Mouse (Mus musculus) kidney, postnatal 10 days (tissue): ENCODE measurements at regions not wholly inside any gene's neighbourhood (a gene's known extent, or its start where the extent isn't known, plus 50 kb on each side); places are given as distances from the start of the nearest gene placed in this dataset.

Source experiments
- DNase-seq: peaks from one replicate; pipeline ENCODE4 v3.0.0; 2021; ENCODE audit warnings: mixed read lengths

DNA sequence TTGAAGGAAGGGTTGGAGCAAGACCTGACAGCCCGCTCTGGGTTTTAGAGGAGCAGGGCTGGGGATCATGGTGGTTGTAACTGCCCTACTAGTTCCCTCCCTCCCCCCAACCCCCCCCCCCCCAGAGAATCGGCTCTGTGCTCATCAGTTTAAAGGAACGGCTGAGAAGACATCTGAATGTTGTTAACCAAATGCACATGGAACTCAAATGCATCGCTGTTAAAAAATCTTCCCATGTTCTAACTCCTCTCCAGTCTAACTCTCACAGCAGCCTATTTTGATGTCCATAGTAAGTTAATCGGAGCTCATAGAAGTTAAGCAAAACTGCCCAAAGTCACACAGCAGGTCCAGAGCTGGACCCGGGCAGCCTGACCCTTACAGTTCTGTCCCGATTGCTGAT lies 143.1 kb downstream of the Vegfa start:
- DNase-seq, result no peak

DNA sequence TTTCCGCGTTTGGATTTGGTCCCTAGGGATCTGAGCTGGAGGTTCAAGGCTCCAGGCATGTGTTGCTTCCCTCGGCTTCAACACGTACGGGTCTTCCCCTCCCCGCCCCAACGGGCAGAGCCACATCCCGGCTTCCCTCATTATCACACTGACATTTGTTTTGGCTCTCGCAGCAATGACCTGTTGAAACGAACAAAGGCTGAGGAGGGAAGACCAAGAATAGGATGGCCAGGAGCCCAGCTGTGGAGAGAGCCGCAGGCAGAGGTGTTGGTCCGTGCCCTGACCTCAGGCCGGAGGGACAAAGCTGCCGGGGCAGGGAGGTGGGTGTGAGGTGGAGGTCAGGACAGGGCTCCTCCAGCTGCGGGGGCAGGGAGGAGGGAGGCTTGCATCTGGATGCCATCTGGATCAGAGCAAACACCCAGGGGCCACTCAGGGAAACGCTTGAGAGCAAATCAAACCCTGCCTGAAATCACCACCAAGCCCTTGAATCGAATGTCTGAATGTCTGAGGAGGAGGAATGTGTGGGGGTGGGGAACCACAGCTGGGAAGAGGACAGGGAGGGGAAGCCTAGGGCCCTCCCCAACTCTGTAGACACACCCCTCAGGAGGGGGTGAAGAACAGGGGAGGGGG lies 145.6 kb downstream of the Vegfa start:
- DNase-seq, result peak; percentile 59

DNA sequence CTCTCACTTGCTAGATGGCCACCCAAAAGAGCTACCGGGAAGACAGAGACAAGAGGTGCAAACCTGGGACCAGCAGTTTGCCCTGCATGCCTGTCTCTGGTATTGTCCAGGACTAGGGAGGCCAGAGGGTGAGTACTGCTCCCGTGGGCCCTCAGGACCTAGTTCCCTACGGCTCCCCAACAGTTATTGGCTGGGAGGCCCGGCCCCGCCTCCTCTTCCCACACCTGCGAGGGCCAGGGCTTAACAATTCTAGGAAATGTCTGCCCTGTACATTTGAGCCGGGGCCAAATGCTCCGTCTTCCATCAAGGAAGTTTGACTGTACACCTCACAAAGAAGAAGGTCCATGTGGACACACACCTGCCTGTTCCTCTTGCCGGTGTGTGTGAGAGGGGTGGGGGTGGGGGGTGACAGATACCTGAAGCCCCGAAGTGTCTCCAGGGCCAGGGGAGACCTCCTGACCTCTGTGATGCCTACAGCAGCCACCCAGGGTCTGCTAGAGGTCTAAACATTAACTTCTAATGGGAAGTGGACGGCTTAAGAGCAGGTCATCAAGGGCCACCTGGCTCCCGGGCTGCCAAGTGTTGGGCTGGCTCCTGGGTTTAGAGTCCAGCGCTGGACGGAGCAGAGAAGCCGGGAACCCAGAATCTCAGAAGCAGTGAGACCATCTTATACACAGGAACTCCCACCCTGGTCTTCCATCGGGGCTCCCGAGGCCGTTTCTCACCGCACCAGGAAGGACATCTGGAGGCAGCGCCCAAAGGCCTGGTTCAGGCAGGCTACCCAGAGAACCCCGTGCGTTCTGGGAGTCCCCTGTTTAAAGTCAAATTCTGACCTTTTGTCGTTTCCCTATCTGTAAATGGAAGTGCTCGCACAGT lies 146.5 kb downstream of the Vegfa start:
- peak; percentile 80 for DNase-seq

DNA sequence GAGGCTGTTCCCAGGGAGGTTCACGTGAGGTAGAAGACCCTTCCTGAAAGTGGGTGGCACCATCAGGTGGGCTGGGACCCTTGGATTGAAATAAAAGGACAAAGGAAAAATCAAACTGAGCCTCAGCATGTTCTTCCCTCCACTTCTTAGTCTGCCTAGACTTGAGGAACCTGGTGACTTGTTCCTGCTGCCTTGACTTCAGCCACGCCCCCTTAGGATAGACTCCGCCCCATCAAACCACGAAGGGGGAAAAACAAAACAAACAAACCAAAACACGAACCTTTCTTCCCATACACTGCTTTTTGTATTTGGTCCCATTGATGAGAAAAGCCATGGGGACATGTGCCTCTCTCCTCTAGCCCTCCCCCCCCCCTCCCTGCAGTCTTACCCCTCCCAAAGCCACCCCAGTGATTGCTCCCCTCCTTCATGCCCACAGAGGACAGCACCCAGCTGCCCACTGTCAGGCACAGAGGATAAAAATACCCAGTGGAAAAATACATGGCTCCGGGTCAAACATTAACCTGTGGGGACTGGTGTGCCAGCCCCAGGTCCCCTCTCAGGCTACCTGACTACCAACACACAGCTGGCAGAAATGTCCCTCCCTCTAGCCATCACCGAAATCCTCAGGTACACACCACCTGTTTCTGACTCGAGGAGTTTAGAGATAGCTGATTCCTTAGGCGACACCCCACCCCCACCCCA lies 148.0 kb downstream of the Vegfa start:
- DNase-seq, result peak; percentile 65

DNA sequence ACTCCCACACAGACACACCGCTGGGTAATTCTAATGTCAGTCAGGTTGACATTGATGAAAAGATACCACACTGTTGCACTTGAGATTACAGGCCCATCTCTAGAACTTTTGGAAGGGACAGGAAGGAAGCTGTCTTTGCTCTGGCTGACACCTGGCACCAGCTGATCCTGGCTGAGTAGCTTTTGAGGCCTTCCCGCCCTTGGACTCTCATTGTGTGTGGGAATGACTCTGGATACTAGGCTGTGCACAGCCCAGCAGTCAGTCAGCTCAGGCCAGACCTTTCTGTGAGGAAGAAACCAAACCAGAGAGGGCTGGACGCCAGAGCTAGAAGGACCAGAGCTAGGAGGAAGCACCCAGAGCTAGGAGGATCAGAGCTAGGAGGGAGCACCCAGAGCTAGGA lies 149.0 kb upstream of the 1600014C23Rik start:
- no peak for DNase-seq

DNA sequence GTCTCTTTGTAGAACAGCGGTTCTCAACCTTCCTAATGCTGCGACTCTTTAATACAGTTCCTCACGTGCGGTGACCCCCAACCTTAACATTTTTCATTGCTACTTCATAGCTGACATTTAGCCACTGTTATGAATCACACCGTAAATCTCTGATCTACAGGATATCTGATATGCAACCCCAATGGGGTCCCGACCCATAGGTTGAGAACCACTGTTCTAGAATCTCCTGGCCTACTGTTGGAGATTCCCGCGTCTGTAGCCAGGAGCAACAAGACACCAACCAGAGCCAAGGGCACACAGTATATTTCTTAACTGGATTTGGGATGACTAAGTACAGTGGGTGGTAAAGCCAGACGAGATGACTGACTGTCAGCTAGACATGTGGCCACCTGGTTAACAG lies 147.6 kb upstream of the 1600014C23Rik start:
- DNase-seq, result no peak

DNA sequence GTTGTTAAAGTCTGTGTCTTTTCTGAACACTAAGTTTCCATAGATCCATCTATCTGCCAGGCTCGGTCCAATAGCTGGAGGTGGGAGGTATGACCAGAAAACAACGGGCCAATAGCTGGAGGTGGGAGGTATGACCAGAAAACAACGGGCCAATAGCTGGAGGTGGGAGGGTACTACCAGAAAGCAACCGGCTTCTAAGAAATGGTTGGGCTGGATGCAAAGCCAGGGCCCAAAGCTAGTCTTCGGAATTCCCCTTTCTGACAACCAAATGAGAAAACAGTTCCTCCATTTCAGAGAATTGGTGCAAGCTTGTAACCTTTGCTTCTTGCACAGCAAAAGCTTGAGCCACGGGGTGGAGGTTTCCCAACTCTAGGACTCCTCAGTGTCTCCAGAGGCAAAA lies 147.1 kb upstream of the 1600014C23Rik start:
- no peak for DNase-seq

DNA sequence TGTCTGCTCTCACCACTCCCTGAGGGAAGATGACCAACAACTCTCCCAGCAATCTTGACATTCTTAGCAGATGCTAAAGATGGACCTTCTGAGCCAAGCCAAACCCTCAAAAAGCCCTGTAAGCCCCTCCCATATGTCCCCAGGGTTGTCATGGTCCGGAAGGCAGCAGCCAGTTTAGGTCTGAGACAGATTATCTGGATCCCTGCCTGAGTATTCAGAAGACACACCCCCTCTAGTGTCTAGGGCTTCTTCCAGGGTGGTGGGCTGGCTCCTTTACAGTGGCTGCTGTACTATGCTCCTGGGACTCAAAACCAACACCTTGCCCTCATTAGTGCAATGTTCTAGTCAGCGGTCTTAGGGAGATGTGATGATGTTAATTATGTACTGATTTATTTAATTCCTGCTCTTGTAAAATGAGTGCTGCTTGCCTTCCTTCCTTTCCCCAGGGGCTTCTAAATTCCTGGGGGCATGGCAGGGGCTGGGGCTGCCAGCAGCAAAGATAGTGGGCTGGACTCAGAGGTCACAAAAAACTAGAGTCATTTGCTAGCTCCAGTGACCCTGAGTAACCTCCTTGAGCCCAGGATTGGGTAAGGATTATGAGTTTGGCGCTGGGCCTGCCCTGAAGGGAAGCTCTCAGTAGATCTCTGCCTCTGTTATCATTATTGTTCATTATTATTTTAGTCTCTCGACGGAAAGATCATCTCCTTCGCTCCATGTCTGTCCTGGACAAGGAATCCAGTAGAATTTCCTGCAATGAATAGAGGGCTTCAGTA lies 146.0 kb upstream of the 1600014C23Rik start:
- peak; percentile 59 for DNase-seq

DNA sequence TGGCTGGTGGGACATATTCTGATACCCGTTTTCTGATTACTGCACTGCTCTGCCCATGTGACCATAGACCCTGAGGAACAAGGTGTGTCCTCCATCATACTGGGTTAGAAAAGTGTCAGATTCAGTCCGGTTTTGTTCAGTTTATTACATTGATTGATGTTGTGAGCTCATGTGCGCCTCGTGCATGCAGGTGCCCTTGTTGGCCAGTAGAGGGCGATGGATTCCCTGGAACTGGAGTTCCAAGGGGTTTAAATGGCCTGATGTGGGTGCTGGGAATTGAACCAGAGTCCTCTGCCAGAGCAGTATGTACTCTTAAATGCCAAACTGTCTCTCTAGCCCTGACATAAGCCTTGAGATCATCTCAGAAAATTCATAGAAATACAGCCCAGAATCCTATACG lies 144.8 kb upstream of the 1600014C23Rik start:
- no peak for DNase-seq

DNA sequence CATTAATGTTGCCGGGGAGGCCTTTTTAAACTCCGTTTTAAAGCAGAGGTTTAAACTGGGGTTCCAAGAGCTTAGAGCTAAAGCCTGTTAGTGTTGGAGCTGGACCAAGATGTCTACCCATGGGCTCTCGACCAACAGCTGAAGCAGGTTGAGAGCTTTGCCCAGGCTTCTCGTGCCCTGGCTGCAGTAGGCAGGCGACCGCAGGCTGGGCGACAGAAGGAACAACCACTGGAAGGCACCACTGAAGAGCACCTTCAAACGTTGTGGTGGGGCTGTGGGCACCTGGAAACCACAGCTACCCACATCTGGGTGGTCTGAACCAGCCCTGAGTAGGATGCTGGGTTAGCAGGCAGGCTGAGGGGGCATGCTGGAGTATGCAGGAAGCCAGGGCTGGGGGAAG lies 141.7 kb upstream of the 1600014C23Rik start:
- DNase-seq, result no peak

DNA sequence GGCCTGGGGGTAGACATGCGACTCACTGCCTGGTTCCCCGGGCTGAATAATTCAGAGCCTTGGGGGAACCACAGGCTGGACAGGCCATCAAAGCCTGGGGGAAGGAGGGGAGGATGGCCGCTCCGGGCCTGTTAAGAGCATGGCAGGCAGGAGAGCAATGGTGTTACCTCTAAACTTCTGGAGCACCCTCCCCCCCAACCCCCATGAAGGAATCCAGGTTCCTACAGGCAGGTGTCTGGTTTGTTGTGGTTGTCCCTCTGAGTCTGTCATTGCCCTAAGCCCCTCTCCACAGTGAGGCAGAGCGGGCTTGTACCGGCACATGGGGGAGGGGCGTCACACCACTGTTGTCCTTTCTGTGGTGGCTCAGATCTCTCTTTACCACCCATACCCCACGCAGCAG lies 140.4 kb upstream of the 1600014C23Rik start:
- DNase-seq, result no peak

DNA sequence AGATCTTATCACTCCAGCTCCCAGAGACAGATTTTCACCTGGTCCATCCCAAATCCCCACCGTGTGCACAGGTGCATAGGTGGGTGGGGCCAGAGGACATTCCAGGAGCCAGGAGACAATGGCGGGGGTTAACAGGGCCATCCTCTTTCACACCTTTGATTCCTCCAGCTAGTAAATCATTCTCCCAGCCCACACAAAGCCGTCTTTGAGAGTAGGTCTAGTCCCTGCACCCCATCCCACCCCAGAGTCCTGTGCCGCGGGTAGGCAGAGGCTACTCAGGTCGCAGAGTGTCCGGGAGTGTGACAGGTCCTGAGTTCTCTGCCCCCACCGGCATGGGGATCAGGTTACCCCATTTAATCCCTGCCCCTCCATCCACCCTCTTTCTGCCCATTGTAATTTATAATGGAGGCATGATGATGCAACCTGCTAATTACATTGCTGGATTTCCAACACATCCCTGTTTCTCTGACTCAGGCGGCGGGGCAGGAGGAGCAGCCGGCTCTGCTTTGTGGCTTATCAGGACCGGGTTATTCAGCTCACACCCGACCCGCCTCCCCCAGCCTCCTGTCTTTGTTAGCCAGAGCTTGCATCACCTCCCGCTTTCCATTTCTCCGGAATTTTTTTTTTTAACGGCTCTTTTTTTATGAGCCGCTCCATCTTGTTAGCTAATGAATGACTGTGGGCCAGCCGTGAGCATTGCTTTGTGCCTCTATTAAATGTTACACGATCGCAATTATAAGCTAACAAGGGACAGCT lies 139.7 kb upstream of the 1600014C23Rik start:
- peak; percentile 61 for DNase-seq

DNA sequence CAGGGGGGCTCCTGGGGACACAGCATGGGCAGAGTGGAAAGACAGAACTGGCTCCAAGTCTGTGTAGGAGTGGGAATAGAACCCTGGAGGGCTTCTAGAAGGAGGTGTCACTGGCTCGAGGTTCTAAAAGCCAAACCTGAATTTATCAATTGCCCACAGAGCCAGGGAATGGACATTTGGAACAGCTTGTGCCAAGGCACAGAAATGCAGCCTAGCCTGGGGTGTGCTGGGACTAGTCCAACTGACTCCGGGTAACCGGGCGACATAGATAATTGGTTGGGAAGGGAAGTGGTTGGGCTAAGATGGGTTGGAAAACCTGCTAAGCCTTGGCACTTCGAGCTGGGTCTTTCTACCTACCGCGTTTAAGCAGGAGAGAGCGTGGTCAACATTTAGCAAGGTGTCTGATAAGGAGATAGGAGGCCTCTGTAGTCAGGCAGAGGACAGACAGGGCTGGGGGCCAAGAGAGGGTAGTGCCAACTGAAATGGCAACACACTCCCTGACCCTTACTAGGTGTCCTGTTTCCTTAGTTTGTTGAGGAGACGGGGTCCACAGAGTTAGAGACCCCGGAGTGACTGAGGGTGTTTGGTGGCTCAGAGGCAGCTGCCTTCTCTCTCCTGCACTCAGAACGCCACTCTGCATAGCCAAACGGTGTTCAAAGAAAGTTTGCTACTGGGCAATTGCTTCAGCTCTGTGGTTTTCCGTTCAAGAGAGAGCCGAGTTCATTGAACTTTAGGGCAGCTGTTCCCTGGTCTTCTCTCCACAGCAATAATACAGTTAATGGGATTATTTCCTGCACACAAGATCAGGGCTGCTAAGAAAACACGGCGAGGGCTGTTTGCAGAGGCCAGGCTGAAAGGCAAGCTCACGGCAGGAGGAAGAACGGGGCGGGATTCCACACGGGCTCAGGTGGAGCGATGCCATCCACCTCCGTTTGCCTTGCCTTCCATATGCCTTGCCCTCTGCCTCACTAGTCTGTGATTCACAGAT lies 138.3 kb upstream of the 1600014C23Rik start:
- DNase-seq, result peak; percentile 57

DNA sequence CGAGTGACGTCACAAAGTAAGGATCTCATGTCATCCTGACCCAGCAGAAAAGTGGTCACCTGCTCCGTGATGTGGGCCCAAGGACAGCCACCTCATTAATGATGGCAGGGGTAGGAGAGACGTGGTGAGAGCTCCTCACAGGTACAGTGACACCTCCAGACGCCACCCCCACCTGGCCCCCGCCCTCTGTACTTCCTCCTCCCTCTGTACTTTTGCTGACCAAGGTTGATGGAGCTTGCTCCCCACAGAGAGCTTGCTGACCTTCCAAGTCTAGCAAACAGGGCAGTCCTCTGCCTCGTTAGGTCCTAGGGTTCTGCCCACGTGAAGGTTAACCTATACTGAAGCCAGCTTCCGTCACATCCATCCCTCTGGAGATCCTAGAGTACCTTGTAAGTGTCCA lies 137.4 kb upstream of the 1600014C23Rik start:
- no peak for DNase-seq

DNA sequence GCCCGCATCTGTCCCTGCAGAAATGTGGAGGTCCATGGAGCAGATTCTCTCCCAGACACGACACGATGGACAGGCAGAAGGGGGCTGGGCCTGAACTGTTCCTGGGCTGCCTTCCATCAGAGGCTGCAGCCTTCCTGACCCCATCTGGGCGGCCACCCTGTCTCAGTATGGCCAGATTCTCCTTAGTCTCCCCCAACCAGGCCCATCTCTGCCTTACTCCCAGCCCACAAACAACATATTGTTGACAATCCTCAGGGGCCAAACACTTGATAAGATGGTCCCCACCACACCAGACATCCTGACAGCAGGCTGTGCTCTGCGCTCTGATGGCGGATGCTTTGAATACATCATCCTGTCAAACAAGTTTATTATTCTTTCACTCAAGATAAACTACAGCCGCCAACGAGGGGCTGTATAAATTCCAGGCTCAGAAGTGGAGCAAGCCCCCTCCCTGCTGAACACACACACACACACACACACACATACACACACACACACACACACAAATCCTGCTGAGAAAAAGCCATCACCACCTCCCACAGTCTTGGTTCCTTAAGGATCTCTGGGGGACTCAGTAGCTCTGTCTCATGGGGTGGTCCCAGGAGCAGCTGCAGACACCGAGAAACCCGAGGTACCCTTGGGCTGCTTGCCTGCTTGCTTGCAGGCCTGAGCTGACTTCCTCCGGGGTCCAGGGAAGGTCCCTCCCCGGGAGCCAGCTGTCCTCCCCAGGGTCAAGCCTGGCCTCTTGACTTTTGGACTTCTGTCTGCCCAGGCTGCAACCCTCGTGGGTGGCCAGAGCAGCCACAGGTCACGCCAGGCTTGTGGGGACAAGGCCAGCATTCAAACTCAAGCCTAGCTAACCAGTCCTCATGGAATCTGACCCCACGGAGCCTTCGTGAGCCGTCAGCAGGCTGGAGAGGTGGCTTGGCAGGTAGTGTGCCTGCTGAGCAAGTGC lies 135.6 kb upstream of the 1600014C23Rik start:
- peak; percentile 84 for DNase-seq

DNA sequence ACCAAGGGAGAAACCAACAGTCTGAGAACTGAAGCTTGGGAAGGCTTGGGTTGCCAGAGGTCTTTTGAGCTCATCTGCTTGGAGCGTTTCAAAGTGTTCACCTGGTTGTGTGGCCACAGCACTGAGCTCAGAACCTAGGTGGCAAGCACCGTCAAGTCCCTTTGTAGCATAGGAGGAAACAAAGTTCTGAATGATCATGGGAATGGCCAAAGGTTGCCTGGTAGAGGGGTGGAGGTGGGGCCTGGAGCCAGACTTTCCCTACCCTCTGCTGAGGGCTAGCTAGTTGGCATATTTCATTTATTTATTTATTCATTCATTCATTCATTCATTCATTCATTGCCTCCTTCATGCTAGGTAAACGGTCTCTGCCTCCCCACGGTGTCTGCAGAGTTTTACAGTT lies 134.9 kb upstream of the 1600014C23Rik start:
- DNase-seq, result no peak

DNA sequence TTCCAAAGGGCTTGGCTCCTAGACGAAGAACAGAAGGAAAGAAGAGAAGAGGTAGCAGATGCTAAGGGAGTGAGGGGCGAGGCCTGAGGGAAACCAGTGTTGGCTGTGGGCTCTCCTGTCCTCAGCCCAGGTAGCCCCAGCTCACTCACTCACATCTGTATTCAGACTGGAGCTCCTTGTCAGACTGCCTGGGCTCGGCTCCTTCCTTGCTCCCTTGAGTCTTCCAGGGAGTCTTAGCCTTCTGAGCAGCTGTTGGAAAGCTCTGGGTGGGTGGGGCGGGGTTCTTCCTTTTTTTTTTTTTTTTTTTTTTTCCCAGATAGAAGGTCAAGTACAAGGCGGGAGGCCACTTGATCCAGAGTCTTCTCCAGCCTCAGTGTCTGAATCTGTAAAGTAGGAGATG lies 134.1 kb upstream of the 1600014C23Rik start:
- no peak for DNase-seq

DNA sequence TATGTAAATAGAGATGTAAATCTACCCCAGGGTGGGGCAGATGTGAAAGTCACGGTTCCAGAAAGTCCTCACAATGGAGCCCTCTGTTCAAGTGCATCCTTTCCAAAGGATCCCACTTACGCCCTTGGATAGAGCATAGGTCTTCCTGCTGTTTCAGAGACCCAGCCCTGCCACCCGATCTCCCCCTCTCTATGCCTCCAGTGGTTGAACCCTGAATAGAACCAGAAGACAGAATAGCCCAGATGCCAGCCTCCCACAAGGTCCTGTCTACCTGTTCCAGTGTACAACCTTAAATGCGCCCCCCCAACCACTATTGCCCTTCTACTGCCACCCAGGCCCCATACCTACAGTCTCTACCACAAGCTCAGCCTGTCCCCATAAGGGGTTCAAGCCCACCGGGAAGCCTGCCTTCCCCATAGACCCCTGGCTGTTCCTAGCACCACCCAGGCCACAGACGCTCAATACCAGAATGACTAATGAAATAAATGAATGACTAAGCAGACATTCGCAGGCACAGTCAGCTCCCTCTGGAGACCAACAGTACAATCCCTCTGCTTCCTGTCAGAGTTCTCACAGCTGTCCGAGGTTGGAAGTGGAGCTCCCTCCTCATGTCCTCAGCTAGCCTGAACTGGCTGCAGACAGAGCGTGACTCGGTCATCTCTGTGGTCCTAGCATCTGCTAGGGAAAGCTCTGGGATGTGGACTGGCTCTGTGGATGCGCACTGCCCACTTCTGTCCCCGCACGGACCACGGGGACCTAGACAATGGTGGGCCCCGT lies 133.4 kb upstream of the 1600014C23Rik start:
- peak; percentile 75 for DNase-seq

DNA sequence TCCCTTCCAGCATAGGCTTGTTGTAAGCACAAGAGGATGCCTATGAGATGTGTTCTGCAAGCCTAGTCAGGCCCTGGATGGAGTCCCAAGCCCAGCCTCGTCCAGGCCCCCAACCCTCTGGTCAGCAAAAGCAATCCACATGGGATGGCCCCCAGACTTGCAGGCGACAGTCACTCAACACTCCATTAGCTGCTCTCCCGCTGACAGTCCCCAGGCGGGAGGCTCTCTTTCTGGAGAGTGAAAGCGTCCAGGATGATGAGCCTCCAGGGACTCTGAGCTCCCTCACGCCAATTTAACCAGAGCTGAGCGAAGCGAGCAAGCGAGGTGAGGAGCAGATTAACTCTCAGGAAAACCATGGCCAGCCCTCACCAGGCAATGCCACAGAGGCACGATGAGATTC lies 132.7 kb upstream of the 1600014C23Rik start:
- peak; percentile 75 for DNase-seq
